Mouse (Mus musculus) ES-Bruce4 (cell line): ENCODE results near the gene D630045J12Rik. TPM values are rescaled to one million over a fixed set of nuclear protein-coding genes. Genes with fewer than 3 reads are reported as not detected.

Experiments
- H3K27ac ChIP-seq: 2 replicates; pipeline ENCODE4 v1.5.1; 2012; ENCODE audit warnings: low read length, inconsistent platforms; ENCODE audit not compliant: insufficient read depth
- H3K27me3 ChIP-seq: 2 replicates; pipeline ENCODE4 v1.6.1; 2012; ENCODE audit warnings: mild to moderate bottlenecking, low read length, inconsistent platforms; ENCODE audit not compliant: control insufficient read depth, poor library complexity, insufficient read depth, severe bottlenecking
- H3K36me3 ChIP-seq: 2 replicates; pipeline ENCODE4 v1.6.1; 2012; ENCODE audit warnings: inconsistent platforms, mild to moderate bottlenecking, low read length, moderate library complexity; ENCODE audit not compliant: control insufficient read depth, poor library complexity, insufficient read depth, severe bottlenecking
- H3K4me1 ChIP-seq: one replicate; pipeline ENCODE4 v1.8.1; 2011; ENCODE audit warnings: low read length; ENCODE audit not compliant: control insufficient read depth, insufficient read depth
- H3K4me3 ChIP-seq: 2 replicates; pipeline ENCODE4 v1.5.1; 2011; ENCODE audit warnings: low read depth, mild to moderate bottlenecking, low read length
- H3K9ac ChIP-seq: 2 replicates; pipeline ENCODE4 v1.6.1; 2012; ENCODE audit warnings: low read depth, mild to moderate bottlenecking, inconsistent platforms; ENCODE audit not compliant: poor library complexity, severe bottlenecking
- H3K9me3 ChIP-seq: replicated peaks from 2 replicates; pipeline ENCODE4 v1.6.1; 2012; ENCODE audit warnings: mild to moderate bottlenecking, low read length, inconsistent platforms; ENCODE audit not compliant: control insufficient read depth, poor library complexity, insufficient read depth, severe bottlenecking
- CTCF ChIP-seq: IDR thresholded peaks from one replicate; pipeline ENCODE4 v1.8.1; 2011; ENCODE audit warnings: low read depth, low read length
- EP300 ChIP-seq: IDR thresholded peaks from 2 replicates; pipeline ENCODE4 v1.6.1; 2011; ENCODE audit warnings: low read depth, low read length; ENCODE audit not compliant: insufficient read depth
- POLR2A ChIP-seq: IDR thresholded peaks from one replicate; pipeline ENCODE4 v1.8.1; 2011; ENCODE audit warnings: low read length; ENCODE audit not compliant: insufficient read depth
- polyA plus RNA-seq: library from polyadenylated mRNA; stranded (reverse); fragments of >200 nt; gene quantifications from 2 replicates; pipeline ENCODE4 v1.2.4, GENCODE M21; 2011; ENCODE audit warnings: low read depth; ENCODE audit not compliant: missing spikeins, insufficient read depth, insufficient read length

The D630045J12Rik gene
- polyA plus RNA-seq, 1 experiment = 8.3 TPM

DNA sequence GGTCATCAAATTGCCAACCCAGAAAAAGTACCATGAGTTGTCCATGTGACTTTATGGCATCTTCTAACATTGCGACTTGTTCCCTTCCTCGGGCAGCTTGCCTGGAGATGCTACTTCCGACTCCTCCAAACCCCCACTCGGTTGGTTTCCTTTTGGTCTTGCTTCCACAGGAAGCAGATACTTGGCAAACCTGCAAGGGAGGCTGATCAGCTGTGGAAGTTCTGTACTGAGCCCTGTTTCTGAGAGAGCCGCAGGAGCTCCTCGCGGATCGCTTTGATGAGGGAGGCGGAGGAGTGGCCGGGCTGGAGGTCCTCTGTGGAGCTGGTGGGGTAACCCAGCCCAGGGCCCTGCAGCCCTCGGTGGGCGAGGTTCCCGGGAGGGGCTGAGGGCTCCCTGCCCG lies 125.7 kb downstream of the D630045J12Rik start:
- Histone ChIP-seq H3K9me3 (peaks cover 2% of the 10 kb centered on the region; the same call in 1 of the 2 replicates), H3K36me3 (no peaks in the 10 kb centered on the region), H3K4me3 (no peak overlapping the region), H3K9ac (no peak overlapping the region), H3K27ac (no peak overlapping the region), H3K4me1 (no peaks in the 10 kb centered on the region), H3K27me3 (no peaks in the 10 kb centered on the region)
- no peak for TF ChIP-seq EP300
- no peak for TF ChIP-seq POLR2A
- TF ChIP-seq CTCF = no peak

DNA sequence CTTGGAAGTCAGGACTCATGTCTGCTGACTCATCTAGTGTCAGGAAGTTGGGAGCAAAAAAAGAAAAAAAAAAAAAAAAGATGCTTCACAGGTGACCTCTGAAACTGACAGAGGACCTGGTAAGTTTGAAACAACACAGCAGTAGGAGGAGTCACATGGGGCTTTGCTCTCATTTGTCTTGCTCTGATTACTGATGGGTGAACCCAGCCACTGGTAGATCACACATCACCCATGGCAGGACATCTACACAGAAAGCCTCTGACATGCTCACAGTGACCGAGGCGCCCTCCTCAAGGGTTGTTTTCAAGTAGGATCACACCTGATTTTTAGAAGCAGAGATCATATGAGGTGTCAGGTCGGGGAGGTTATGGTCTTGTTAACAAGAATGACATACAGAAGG lies 128.3 kb downstream of the D630045J12Rik start:
- TF ChIP-seq CTCF = no peak
- TF ChIP-seq EP300 = no peak
- TF ChIP-seq POLR2A = no peak

DNA sequence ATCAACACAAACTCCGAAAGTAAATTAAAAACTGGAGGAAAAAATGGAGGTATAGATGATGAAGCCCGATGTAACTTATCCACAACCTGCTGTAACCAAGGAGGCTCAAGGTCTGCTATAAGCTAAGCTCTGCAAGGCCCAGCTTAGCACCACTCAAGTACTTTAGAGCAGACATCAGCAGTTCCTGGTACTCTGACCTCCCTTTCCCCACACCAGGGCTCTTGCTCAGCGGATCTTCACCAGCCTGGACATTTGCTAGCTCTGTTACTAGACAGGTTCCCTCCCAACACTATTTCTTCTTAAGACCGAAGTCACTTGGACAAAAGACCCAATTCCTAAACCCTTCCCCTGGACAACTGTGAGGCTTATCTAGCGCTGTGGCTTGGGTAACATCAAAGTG lies 128.9 kb downstream of the D630045J12Rik start:
- no peak overlapping the region for H3K4me3 ChIP-seq
- no peaks in the 10 kb centered on the region for H3K27me3 ChIP-seq
- no peaks in the 10 kb centered on the region for H3K36me3 ChIP-seq
- no peak overlapping the region for H3K9ac ChIP-seq
- no peaks in the 10 kb centered on the region for H3K4me1 ChIP-seq
- H3K27ac ChIP-seq = no peak overlapping the region
- H3K9me3 ChIP-seq = peaks cover 2% of the 10 kb centered on the region; the same call in 1 of the 2 replicates
- no peak for TF ChIP-seq POLR2A
- no peak for TF ChIP-seq EP300
- no peak for TF ChIP-seq CTCF

More for the DNA sequence above, 128.3 kb downstream of the D630045J12Rik start:
- H3K27me3 ChIP-seq = no peaks in the 10 kb centered on the region
- no peak overlapping the region for H3K9ac ChIP-seq
- H3K4me3 ChIP-seq = no peak overlapping the region
- no peaks in the 10 kb centered on the region for H3K36me3 ChIP-seq
- no peaks in the 10 kb centered on the region for H3K4me1 ChIP-seq
- no peak overlapping the region for H3K27ac ChIP-seq
- peaks cover 2% of the 10 kb centered on the region; the same call in 1 of the 2 replicates for H3K9me3 ChIP-seq

DNA sequence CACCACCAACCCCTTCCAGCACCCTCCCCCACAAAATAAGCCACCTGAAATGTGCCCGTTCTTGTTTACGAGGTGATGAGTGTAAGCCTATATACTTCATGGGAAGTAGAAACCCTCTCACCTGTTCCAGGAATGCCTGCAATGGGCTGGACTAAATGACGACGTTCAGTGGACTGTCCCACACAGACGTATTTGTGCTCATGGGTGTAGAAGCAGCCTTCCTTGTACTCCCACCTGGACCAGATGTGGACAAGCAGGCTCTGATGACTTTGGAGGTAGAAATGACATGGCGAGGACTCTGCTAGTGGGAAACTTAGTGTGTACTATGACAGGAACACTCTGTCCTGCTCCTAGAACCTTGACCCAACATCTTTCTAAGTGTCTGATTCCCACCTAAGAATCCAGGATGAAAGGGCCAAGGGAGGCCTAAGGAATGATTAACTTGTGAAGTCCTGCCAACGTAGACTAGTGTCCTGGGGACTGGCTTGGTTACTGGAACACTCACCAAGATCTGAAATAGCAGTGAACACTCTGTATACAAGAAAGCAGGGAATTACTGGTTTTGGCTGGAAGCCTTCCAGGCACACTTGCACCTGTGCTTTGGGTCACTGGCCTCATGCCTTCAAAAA lies 129.5 kb downstream of the D630045J12Rik start, which contains the start of gene Atp6v0a4:
Gene Atp6v0a4, minus strand, starts transcription at position 380 of the 629 bp plus-strand sequence.
- TF ChIP-seq CTCF = no peak
- no peak for TF ChIP-seq POLR2A
- no peak for TF ChIP-seq EP300
- no peaks in the 10 kb centered on the region for H3K4me1 ChIP-seq
- no peaks in the 10 kb centered on the region for H3K36me3 ChIP-seq
- no peak within 1 kb of the TSS for H3K9ac ChIP-seq
- H3K4me3 ChIP-seq = no peak within 1 kb of the TSS
- H3K27me3 ChIP-seq = no peaks in the 10 kb centered on the region
- peaks cover 2% of the 10 kb centered on the region; the same call in 1 of the 2 replicates for H3K9me3 ChIP-seq
- H3K27ac ChIP-seq = no peak within 1 kb of the TSS

DNA sequence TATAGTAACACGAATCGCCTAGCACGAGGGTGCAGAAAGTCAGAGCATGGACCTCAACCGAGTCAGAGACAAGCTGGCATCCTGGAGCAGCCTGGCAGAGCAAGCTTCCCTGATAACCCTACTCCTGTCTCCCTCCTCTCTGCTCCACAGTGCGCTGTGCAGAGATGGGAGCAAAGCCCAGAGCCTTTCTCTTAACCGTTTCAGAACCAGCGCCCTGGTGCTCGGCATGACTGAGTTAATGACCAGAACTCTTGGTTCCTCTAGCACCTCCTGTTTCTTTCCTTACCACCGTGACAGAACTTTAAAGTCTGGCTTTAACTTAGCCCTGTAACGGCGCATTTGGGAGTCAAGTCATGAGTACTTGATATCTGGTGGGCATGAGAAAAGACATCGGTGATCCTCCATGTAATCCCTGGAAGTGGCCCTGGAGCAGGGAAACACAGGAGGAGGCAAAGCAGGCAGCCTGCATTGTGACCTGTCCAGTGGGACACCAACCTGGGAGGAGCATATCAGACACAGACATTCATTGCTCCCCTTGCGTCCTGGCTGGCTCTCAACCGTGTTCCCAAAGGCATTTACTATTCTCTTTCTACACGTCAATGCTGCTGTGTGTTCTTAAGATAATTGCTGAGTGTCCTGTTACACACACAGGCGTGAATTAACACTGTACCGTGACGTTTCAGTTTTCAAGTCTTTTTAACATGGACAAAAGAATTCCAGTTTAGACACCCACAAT lies 130.2 kb downstream of the D630045J12Rik start:
- no peaks in the 10 kb centered on the region for H3K27me3 ChIP-seq
- no peaks in the 10 kb centered on the region for H3K36me3 ChIP-seq
- no peak overlapping the region for H3K27ac ChIP-seq
- TF ChIP-seq CTCF (no peak), POLR2A (no peak), EP300 (no peak)
- H3K9ac ChIP-seq = no peak overlapping the region
- H3K9me3 ChIP-seq = peaks cover 5% of the 10 kb centered on the region
- H3K4me1 ChIP-seq = no peaks in the 10 kb centered on the region
- no peak overlapping the region for H3K4me3 ChIP-seq

DNA sequence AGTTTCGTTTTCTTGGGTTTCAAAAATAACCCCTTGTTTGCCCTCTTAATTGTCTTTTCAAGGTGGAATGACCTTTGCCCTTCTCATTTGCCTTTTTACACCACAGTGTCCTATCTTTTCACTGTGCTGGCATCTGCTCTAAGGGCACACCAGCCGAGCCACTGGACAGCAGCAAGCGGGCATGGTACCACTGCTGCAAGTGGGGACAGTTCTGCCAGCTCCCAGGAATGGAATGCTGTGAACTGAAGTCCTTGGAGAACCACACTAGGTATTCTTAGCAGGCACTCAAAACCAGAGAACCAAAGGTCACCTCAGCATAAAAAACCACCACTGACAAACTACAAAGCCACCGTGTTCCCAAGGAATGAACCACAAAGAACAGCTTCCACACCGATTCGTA lies 131.0 kb downstream of the D630045J12Rik start:
- H3K9me3 ChIP-seq = peaks cover 11% of the 10 kb centered on the region
- no peak overlapping the region for H3K4me3 ChIP-seq
- H3K36me3 ChIP-seq = no peaks in the 10 kb centered on the region
- no peak overlapping the region for H3K9ac ChIP-seq
- no peaks in the 10 kb centered on the region for H3K4me1 ChIP-seq
- TF ChIP-seq EP300 (no peak), CTCF (no peak), POLR2A (no peak)
- no peaks in the 10 kb centered on the region for H3K27me3 ChIP-seq
- no peak overlapping the region for H3K27ac ChIP-seq
